21 mouse cellular contexts compared by ENCODE assay signal in genomic region chr8:30458136-30458535, GRCm38 (mm10).
"Had no signal": no experiment of that assay in that cellular context is flagged by ENCODE, and none has a peak within 500 bp of the region (broad histone marks: within the 10 kb centered on the region; RNA-seq: fewer than 3 reads in every experiment).

No protein-coding gene starts in this region.

- H3K4me2 ChIP-seq: limb, embryonic 13.5 days; liver, embryonic 12.5 days; liver, embryonic 15.5 days; lung, embryonic 15.5 days; midbrain, embryonic 11.5 days; stomach, embryonic 15.5 days had no signal

- H3K9me3 ChIP-seq: limb, embryonic 13.5 days; liver, embryonic 12.5 days; liver, embryonic 15.5 days; lung, embryonic 15.5 days; stomach, embryonic 15.5 days had no signal

- H3K4me1 ChIP-seq: limb, embryonic 13.5 days; liver, embryonic 12.5 days; liver, embryonic 15.5 days; lung, embryonic 15.5 days; megakaryocyte, embryonic 14.5 days; stomach, embryonic 15.5 days had no signal

- H3K27me3 ChIP-seq: limb, embryonic 13.5 days; liver, embryonic 12.5 days; liver, embryonic 15.5 days; lung, embryonic 15.5 days; megakaryocyte, embryonic 14.5 days; stomach, embryonic 15.5 days had no signal

- H3K27ac ChIP-seq: kidney, postnatal 0 days; left cerebral cortex, adult 2 months; limb, embryonic 13.5 days; liver, embryonic 12.5 days; liver, embryonic 15.5 days; lung, embryonic 15.5 days; stomach, embryonic 15.5 days had no signal

- H3K36me3 ChIP-seq: limb, embryonic 13.5 days; liver, embryonic 12.5 days; liver, embryonic 15.5 days; lung, embryonic 15.5 days; stomach, embryonic 15.5 days had no signal

- DNase-seq: kidney, adult 18-20 months; kidney, adult 9 months; kidney, postnatal 36 days; layer of hippocampus, postnatal 36 days; liver; lung, adult 18-20 months; lung, postnatal 10 days; lung, postnatal 36 days; midbrain, embryonic 14.5 days; right cerebral cortex, postnatal 14 days; spleen, adult 18-20 months; thymus, postnatal 36 days had no signal

- ATAC-seq: liver, embryonic 12.5 days had no signal

- H3K4me3 ChIP-seq: left cerebral cortex, adult 2 months; limb, embryonic 13.5 days; liver, embryonic 12.5 days; liver, embryonic 15.5 days; lung, embryonic 15.5 days; megakaryocyte, embryonic 14.5 days; stomach, embryonic 15.5 days had no signal

- H3K9ac ChIP-seq: limb, embryonic 13.5 days; liver, embryonic 12.5 days; liver, embryonic 15.5 days; lung, embryonic 15.5 days; stomach, embryonic 15.5 days had no signal
